Mouse (Mus musculus): ENCODE results near the gene Gm10644. TPM values are rescaled to one million over a fixed set of nuclear protein-coding genes. Genes with fewer than 3 reads are reported as not detected.

Gm10644 gene
- polyA plus RNA-seq, 1 experiment, result 1.1 TPM

DNA sequence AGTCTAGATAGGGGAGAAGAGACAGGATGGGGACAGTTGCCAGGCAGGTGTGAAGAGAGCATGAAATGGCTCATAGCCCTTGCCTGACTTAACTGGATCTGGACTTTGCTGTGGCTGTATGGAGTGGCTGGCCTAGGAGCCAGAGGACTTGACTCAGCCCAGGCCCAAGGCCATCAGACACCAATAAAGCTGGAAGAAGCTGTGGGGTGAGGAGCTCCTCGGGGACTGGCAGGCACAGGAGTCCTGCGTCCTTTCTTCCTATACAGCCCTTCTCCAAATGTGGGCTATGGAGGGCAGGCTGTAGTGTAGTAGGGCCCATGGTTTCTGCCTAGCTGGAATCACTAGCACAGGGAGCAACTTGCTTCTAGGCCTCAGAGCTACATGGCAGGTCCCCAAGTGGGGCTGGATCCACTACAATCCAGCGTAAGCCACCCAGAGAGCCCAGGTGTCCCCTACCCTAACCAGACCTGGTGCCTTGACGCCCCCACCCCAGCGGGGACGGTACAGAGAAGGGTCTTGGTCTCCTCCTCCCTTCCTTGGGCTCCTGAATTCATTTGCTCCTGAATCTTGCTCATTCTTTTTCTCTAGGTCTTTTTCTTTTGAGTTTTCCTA is 13.8 kb downstream of the Gm10644 start:
- H3K4me3 ChIP-seq (ENCODE audit: control insufficient read depth, insufficient read depth, low read length), result no peak overlapping the region
- H3K27me3 ChIP-seq (ENCODE audit: control insufficient read depth, insufficient read depth, low read length), result no peaks in the 10 kb centered on the region
- H3K4me1 ChIP-seq (replicated peaks; ENCODE audit: control insufficient read depth, insufficient read depth, low read length), result peaks cover 2% of the 10 kb centered on the region; the same call in 1 of the 2 replicates
- no peak overlapping the region for H3K27ac ChIP-seq (ENCODE audit: control insufficient read depth, insufficient read depth, low read length)
- no peak for TF ChIP-seq POLR2A (IDR thresholded peaks at IDR 0.05; ENCODE audit: control insufficient read depth, extremely low read depth, insufficient read depth, low read length, poor library complexity)
- no peak for TF ChIP-seq CTCF (IDR thresholded peaks at IDR 0.05; ENCODE audit: borderline replicate concordance, control insufficient read depth, extremely low read depth, insufficient read depth, low read length, poor library complexity)
- whole genome bisulfite sequencing, result 87% methylated on average over 6 of the region's 6 CpGs
- H3K36me3 ChIP-seq (ENCODE audit: control insufficient read depth, insufficient read depth, low read length), result no peaks in the 10 kb centered on the region
- DNase-seq, result no peak

DNA sequence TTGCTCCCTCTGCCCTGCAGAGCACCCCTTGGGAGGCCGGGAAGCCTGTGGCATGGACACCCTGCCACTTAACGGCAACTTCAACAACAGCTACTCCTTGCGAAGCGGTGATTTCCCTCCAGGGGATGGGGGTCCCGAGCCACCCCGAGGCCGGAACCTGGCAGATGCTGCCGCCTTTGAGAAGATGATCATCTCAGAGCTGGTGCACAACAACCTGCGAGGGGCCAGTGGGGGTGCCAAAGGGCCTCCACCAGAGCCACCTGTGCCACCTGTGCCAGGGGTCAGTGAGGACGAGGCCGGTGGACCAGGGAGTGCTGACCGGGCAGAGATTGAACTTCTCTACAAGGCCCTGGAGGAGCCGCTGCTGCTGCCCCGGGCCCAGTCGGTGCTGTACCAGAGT is 16.7 kb downstream of the Gm10644 start:
- no peak overlapping the region for H3K27ac ChIP-seq (ENCODE audit: control insufficient read depth, insufficient read depth, low read length)
- H3K4me3 ChIP-seq (ENCODE audit: control insufficient read depth, insufficient read depth, low read length), result no peak overlapping the region
- H3K27me3 ChIP-seq (ENCODE audit: control insufficient read depth, insufficient read depth, low read length), result no peaks in the 10 kb centered on the region
- H3K36me3 ChIP-seq (ENCODE audit: control insufficient read depth, insufficient read depth, low read length), result peaks cover 15% of the 10 kb centered on the region
- no peaks in the 10 kb centered on the region for H3K4me1 ChIP-seq (replicated peaks; ENCODE audit: control insufficient read depth, insufficient read depth, low read length)
- no peak for DNase-seq
- TF ChIP-seq POLR2A (IDR thresholded peaks at IDR 0.05; ENCODE audit: control insufficient read depth, extremely low read depth, insufficient read depth, low read length, poor library complexity) (no peak), CTCF (IDR thresholded peaks at IDR 0.05; ENCODE audit: borderline replicate concordance, control insufficient read depth, extremely low read depth, insufficient read depth, low read length, poor library complexity) (no peak)
- 98% methylated on average over 15 of the region's 15 CpGs for WGBS

- Histone ChIP-seq H3K36me3 (ENCODE audit: control insufficient read depth, insufficient read depth, low read length) (peaks cover 22% of the 10 kb centered on the region), H3K4me3 (ENCODE audit: control insufficient read depth, insufficient read depth, low read length) (no peak overlapping the region), H3K4me1 (replicated peaks; ENCODE audit: control insufficient read depth, insufficient read depth, low read length) (no peaks in the 10 kb centered on the region), H3K27me3 (ENCODE audit: control insufficient read depth, insufficient read depth, low read length) (no peaks in the 10 kb centered on the region), H3K27ac (ENCODE audit: control insufficient read depth, insufficient read depth, low read length) (no peak overlapping the region)
- TF ChIP-seq POLR2A (IDR thresholded peaks at IDR 0.05; ENCODE audit: control insufficient read depth, extremely low read depth, insufficient read depth, low read length, poor library complexity) (no peak), CTCF (IDR thresholded peaks at IDR 0.05; ENCODE audit: borderline replicate concordance, control insufficient read depth, extremely low read depth, insufficient read depth, low read length, poor library complexity) (no peak)
- no peak for DNase-seq
- WGBS, result 96% methylated on average over 7 of the region's 7 CpGs
Observed at GRCm38 (mm10) chr8:83937645-83938044, 17.4 kb downstream of the Gm10644 start.

DNA sequence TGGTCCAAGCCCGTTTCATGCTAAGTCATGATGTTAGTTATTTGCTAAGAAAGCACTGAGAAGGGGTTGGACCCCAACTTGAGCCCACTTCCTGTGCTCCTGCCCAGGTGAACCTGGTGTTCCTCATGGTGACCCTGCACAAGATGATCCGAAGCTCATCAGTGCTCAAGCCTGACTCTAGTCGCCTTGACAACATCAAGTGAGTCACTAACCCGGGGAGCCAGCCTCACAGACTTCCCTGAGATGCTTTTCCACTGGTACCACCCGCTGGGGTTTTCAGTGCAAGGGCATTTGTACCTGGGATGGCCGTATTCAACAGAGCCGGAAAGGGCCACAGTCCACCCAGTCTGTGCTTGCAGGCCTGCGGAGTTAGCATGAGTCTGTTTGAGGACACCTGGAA is 19.6 kb downstream of the Gm10644 start:
- H3K4me3 ChIP-seq (ENCODE audit: control insufficient read depth, insufficient read depth, low read length), result no peak overlapping the region
- 97% methylated on average over 8 of the region's 8 CpGs for WGBS
- no peaks in the 10 kb centered on the region for H3K27me3 ChIP-seq (ENCODE audit: control insufficient read depth, insufficient read depth, low read length)
- H3K36me3 ChIP-seq (ENCODE audit: control insufficient read depth, insufficient read depth, low read length), result peaks cover 34% of the 10 kb centered on the region
- no peaks in the 10 kb centered on the region for H3K4me1 ChIP-seq (replicated peaks; ENCODE audit: control insufficient read depth, insufficient read depth, low read length)
- TF ChIP-seq POLR2A (IDR thresholded peaks at IDR 0.05; ENCODE audit: control insufficient read depth, extremely low read depth, insufficient read depth, low read length, poor library complexity) (no peak), CTCF (IDR thresholded peaks at IDR 0.05; ENCODE audit: borderline replicate concordance, control insufficient read depth, extremely low read depth, insufficient read depth, low read length, poor library complexity) (no peak)
- no peak overlapping the region for H3K27ac ChIP-seq (ENCODE audit: control insufficient read depth, insufficient read depth, low read length)
- no peak for DNase-seq

DNA sequence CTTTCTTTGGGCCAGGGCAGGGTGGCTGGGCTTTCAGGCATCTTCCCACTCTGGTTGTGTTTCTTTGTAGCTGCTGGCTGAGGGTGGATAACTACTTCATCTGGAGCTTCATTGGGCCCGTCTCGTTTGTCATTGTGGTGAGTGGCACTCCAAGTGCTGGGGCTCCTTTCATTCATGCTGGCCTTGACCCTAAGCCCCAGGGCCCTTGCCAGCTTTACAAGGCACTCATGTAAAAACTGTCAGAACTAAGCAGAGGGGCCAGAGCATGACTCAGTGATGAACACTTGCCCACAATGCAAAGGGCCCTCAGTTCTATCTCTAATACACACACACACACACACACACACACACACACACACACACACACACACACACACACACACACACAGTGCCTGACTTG is 20.0 kb downstream of the Gm10644 start:
- no peak for TF ChIP-seq CTCF (IDR thresholded peaks at IDR 0.05; ENCODE audit: borderline replicate concordance, control insufficient read depth, extremely low read depth, insufficient read depth, low read length, poor library complexity)
- no peak for TF ChIP-seq POLR2A (IDR thresholded peaks at IDR 0.05; ENCODE audit: control insufficient read depth, extremely low read depth, insufficient read depth, low read length, poor library complexity)
- WGBS, result 100% methylated on average over 2 of the region's 2 CpGs
- no peak overlapping the region for H3K27ac ChIP-seq (ENCODE audit: control insufficient read depth, insufficient read depth, low read length)
- no peak for DNase-seq
- peaks cover 34% of the 10 kb centered on the region for H3K36me3 ChIP-seq (ENCODE audit: control insufficient read depth, insufficient read depth, low read length)
- H3K27me3 ChIP-seq (ENCODE audit: control insufficient read depth, insufficient read depth, low read length), result no peaks in the 10 kb centered on the region
- H3K4me3 ChIP-seq (ENCODE audit: control insufficient read depth, insufficient read depth, low read length), result no peak overlapping the region
- H3K4me1 ChIP-seq (replicated peaks; ENCODE audit: control insufficient read depth, insufficient read depth, low read length), result no peaks in the 10 kb centered on the region

DNA sequence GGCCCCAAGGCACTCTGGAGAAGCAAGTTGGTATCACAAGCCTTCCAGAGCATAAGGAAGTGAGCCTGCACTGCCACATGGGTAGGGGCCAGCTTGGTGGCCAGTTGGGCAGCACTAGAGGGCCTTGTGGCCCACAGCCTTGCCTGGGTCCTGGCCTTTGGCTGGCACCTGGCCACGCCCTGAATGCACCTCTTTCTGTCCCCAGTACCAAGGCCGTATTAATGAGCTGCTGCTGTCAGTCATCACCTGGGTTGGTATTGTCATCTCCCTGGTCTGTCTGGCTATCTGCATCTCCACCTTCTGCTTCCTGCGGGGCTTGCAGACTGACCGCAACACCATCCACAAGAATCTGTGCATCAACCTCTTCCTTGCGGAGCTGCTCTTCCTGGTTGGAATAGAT is 20.8 kb downstream of the Gm10644 start:
- H3K27ac ChIP-seq (ENCODE audit: control insufficient read depth, insufficient read depth, low read length), result no peak overlapping the region
- no peaks in the 10 kb centered on the region for H3K4me1 ChIP-seq (replicated peaks; ENCODE audit: control insufficient read depth, insufficient read depth, low read length)
- DNase-seq, result no peak
- H3K36me3 ChIP-seq (ENCODE audit: control insufficient read depth, insufficient read depth, low read length), result peaks cover 37% of the 10 kb centered on the region
- TF ChIP-seq POLR2A (IDR thresholded peaks at IDR 0.05; ENCODE audit: control insufficient read depth, extremely low read depth, insufficient read depth, low read length, poor library complexity) (no peak), CTCF (IDR thresholded peaks at IDR 0.05; ENCODE audit: borderline replicate concordance, control insufficient read depth, extremely low read depth, insufficient read depth, low read length, poor library complexity) (no peak)
- H3K27me3 ChIP-seq (ENCODE audit: control insufficient read depth, insufficient read depth, low read length), result no peaks in the 10 kb centered on the region
- no peak overlapping the region for H3K4me3 ChIP-seq (ENCODE audit: control insufficient read depth, insufficient read depth, low read length)
- WGBS, result 96% methylated on average over 5 of the region's 5 CpGs

GRCm38 (mm10) chr8:83926266-83926665 is 28.7 kb downstream of the Gm10644 start:
- TF ChIP-seq POLR2A (IDR thresholded peaks at IDR 0.05; ENCODE audit: control insufficient read depth, extremely low read depth, insufficient read depth, low read length, poor library complexity) (no peak), CTCF (IDR thresholded peaks at IDR 0.05; ENCODE audit: borderline replicate concordance, control insufficient read depth, extremely low read depth, insufficient read depth, low read length, poor library complexity) (no peak)
- Histone ChIP-seq H3K36me3 (ENCODE audit: control insufficient read depth, insufficient read depth, low read length) (peaks cover 25% of the 10 kb centered on the region), H3K4me3 (ENCODE audit: control insufficient read depth, insufficient read depth, low read length) (no peak overlapping the region), H3K4me1 (replicated peaks; ENCODE audit: control insufficient read depth, insufficient read depth, low read length) (no peaks in the 10 kb centered on the region), H3K27me3 (ENCODE audit: control insufficient read depth, insufficient read depth, low read length) (no peaks in the 10 kb centered on the region), H3K27ac (ENCODE audit: control insufficient read depth, insufficient read depth, low read length) (no peak overlapping the region)
- no peak for DNase-seq
- WGBS, result 89% methylated on average over 7 of the region's 7 CpGs

All from thymus, adult 2 months (tissue).